Mouse (Mus musculus): Measurements from ENCODE around the gene Zfp683. TPM values are rescaled to one million over a fixed set of nuclear protein-coding genes. Genes with fewer than 3 reads are reported as not detected.
A peak's percentile ranks its signal among the peaks of the same experiment; 100 is the strongest.

Gene Zfp683
- not detected for total RNA-seq (2021)
- long read RNA-seq, experiment 1, result 0 reads
- long read RNA-seq, experiment 2, result 0 reads

DNA sequence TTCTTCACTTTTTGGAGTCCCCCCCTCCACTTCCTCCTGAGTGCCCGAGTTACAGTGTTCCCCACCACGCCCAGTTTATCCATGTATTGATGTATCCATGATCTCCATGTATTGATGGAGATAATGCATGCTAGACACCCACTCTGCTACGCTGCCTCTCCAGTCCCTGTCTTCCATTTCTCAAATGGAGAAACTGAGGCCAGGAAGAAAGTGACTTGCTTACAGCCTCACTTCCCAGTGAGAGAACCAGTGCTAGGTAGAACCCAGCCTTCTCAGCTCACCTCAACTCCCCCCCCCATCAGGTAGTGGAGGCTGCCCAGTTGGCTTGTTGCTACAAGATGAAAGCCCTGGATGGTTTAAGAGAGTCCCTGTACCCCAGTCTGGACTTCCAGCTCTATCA lies at the start of gene Zfp683:
Zfp683 (plus strand) TSS at position 301 of the 400 bp plus-strand sequence.
- intact Hi-C loops (cut with DNase I), result no loop called here
- DNase-seq, result no peak

- DNase-seq, result no peak
- intact Hi-C loops (cut with DNase I), result no loop called here
Measured at GRCm38 (mm10) chr4:134005581-134006358, 47.9 kb upstream of the Zfp683 start.

GRCm38 (mm10) chr4:134006845-134007244 lies 46.8 kb upstream of the Zfp683 start:
- intact Hi-C loops (cut with DNase I), result no loop called here
- no peak for DNase-seq

DNA sequence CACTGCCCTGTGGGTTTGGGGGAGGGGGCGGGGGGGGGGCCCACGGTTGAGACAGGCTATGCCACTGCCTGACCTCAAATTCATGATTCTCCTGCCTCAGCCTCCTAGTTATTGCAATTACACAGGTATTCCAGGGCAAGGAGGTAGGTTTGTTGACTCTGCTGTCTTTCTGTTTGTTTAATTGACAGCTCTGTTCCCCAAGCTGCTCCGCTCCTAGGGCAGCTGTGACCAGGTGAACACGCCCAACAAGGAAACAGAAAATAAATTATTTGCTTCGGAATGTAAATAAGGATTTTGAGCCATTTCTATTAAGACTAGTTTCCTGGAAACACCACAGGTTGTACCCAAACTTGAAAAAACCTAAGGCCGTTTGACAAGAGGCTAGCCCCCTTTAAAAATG lies 43.9 kb upstream of the Zfp683 start:
- intact Hi-C loops (cut with DNase I), result no loop called here
- no peak for DNase-seq

DNA sequence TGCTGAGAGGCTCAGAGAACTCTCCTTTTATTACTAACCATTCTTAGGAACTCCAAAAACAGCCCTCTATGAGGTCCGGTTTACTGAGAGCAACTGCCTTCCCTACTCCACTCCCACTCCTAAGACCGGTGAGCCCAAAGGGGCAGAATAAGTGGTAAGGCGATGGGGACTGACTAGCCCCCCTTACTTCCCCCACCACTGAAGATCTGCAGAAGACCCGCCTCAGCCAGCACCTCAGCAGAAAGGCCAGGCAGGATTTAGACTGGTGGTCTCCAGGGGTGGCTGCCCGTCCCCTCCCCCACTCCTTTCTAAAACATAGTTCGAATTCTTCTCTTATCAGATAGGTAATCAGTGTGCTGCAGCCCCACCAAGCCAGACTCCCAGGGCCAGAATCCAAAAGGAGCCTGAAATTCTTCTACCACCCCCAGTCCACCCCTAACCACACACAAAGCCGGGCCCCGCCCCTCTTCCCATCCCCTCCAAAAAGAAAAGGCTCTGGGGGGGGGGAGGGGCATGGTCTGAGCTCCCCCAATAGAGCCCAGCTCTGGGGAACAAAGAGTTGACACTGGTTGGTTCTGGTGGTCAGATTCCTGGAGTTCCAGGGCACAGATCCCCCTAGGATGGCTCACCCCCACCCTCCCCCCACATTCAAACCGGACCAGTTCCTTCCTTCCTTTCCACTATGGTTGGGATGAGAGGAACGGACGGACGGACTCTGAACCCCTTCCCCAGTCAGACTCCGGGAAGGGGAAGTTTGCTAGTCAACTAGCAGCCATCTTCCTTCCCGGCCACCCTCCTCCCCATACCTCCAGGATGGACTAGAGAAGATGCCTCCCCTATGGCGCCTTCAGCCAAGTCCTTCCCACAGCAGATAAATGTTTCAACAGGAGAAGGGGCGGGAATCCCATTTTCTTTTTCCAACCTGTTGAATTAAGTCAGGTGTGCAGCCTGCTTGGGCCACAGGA lies 41.9 kb upstream of the Zfp683 start:
- intact Hi-C loops (cut with DNase I), result no loop called here

DNA sequence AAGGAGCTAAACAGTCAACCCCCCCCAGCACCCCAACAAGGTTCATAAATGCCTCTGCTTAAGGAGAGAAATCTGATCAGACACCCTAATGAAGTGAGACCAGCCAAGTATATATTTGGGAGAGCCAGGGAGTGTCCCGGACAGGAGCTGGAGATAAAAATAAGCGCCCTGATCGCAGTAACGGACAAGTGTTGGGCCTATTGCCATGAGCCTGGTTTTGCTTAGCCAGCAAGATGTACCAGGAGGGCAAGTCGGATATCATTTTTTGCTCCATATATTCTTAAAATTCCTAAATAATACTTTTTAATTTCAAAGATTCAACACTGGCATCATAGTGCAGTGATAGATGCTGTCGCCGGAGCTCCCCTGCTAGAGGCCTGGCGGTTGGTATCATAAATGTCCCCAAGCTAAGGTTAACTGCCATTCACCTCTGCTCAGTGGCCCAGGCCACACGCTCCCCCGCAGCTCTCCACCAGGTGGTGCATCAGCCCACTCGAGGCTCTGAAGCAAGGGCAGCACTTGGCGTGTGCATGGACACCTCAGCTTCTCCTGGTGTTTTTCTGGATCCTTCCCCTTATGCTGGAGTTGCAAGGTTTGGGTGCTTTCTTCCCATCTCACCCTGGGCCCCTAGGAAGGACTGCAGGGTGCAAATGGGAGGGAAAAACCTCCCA lies 40.6 kb upstream of the Zfp683 start:
- peak in 1 of 2 experiments; percentile 14 for DNase-seq
- intact Hi-C loops (cut with DNase I), result no loop called here

More for the DNA sequence above, 41.9 kb upstream of the Zfp683 start:
- DNase-seq, result no peak

DNA sequence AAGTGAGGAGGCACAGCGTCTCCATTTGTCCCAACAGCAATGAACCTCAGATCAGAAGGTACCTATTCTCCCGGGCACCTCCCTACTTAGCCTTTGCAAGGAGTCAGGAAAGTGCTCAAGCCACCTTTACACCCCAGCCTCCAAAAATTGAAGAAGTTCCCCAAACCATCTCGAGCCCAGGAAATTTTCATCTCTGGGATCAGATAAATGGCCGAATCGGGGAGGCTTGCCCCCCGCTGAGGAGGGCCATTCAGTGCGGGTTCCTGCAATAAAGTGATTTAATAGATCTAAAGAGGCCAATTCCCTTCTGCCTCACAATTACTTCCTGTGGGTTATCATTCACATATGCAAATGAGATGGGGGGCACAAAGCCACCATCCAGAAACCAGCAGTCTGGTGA lies 37.4 kb upstream of the Zfp683 start:
- no peak for DNase-seq
- intact Hi-C loops (cut with DNase I), result no loop called here

- intact Hi-C loops (cut with DNase I), result no loop called here
- DNase-seq, result no peak
Measured at GRCm38 (mm10) chr4:134016767-134017166, 36.9 kb upstream of the Zfp683 start.

- DNase-seq, result no peak
- intact Hi-C loops (cut with DNase I), result no loop called here
Measured at GRCm38 (mm10) chr4:134017201-134017865, 36.3 kb upstream of the Zfp683 start.

- no peak for DNase-seq
- intact Hi-C loops (cut with DNase I), result no loop called here
Measured at GRCm38 (mm10) chr4:134018038-134018778, 35.4 kb upstream of the Zfp683 start.

DNA sequence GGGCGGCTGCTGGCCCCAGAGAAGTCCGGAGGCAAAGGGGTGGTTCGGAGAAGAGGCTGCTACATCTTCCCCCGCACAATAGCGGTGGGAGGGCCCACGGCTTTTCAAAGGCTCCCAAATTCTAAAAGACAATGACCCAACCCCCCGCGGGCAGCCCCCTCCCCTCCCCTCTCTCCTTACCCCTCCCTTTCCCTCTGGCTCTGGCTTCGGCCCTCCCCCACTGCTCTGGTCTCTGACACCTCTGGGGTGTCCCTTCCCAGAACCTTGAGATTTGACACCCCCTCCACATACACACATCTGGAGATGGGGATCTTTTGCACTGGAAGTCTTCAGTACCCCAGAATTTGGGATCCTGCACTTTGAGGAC lies 34.9 kb upstream of the Zfp683 start, which contains the start of gene Lin28a:
Lin28a (minus strand) TSS at position 63 of the 367 bp plus-strand sequence.
- no peak for DNase-seq
- intact Hi-C loops (cut with DNase I), result no loop called here

DNA sequence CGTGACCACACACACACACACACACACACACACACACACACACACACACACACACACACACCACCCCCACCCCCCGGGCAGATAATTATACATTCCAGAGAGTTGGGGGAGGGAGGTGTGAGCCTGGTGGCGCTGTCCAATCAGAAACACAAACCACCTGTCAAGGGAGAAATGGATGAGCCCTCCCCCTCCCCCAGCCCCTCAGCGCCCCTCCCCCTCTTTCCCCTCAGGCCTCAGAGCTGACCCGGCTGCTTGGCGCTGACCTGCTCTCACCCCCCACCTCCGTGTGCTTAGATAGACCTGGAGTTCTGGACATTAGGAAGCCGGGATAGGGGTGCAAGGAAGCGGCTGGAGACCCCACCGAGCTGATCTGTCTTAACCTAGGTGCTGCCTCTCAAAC lies 34.4 kb upstream of the Zfp683 start:
- intact Hi-C loops (cut with DNase I), result no loop called here
- DNase-seq, result no peak

DNA sequence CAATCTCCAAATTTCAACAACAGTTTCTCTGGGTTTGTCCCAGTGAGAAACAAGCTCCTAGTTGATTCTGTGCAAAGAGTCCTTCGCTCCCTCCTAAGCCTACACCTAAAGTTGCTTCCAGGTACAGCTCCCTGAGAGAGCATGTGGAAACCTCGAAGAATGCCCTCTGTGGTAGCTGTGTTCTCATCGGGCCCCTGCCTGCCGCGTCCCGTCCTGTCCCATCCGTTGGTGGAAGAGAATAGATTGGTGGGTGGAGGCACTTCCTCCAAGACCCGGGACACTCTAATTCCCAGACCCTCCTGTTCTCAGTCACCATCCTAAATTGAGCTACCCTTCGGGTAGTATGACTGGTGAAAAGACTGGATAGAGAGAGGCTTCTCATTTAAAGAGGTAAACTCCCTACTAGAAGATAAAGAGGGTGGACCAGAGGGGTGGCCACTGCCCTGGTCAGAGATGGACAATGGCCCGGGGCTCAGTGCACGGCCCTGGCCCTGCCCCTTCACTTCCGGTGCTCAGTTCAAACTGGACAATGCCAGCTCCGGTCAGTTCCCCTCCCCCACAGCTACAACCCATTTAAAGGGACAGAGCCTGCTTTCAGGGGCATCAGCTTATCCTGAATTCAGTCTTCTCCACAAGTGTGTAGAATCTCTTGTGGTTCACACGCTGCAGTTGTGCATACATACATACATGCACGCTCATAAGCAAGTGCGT lies 33.8 kb upstream of the Zfp683 start:
- no peak for DNase-seq
- intact Hi-C loops (cut with DNase I), result no loop called here

DNA sequence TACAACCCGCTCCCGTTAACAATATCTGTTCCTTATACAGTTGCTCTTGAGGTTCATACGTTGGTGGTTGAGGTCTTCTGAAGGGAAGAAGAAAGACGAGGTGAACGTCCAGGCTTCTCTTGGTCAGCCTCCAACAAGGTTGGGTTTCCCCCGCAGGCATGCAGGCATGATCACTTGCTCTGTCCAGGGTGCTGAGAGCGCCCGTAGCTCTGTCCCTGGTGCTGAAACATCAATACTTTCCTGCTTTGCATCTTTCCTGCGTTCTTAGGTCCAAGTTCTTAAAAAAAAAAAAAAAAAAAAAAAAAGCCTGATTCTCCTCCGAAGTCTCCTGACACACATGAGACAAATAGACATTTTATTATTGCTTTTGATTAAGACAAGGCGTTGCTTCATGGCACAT lies 33.0 kb upstream of the Zfp683 start:
- DNase-seq, result peak; percentile 82 to 86
- intact Hi-C loops (cut with DNase I), result no loop called here

GRCm38 (mm10) chr4:134025802-134026201 lies 27.8 kb upstream of the Zfp683 start:
- DNase-seq, result no peak
- intact Hi-C loops (cut with DNase I), result no loop called here

- peak; percentile 74 to 84 for DNase-seq
- intact Hi-C loops (cut with DNase I), result loop anchor here (2.0 to 5.0 kb wide), 4 partner anchors 43 to 256 kb away; no protein-coding TSS in a partner anchor
Measured at GRCm38 (mm10) chr4:134035953-134036352, 17.7 kb upstream of the Zfp683 start.

GRCm38 (mm10) chr4:134041317-134042123 lies 12.1 kb upstream of the Zfp683 start:
- DNase-seq, result peak; percentile 15 to 32
- intact Hi-C loops (cut with DNase I), result no loop called here

DNA sequence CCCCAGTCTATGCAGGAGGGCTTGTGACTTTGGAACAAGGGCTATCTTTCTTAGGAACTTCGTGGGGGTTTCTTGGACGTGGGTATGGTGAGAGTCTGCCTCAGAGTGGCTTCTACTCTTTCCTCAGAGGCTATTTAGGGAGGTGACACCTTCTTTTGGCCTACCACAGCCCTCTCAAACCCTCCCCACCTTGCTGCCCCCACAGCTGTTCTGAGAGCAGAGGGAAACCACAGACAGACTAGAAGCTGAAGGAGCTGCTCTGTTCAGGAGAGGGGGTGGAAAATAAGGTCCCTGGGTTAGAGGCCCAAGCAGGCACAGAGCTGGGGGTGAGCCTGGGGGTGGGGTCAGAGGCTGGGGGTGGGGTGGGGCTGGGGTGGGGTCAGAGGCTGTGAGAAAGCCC lies 10.6 kb upstream of the Zfp683 start:
- intact Hi-C loops (cut with DNase I), result no loop called here
- DNase-seq, result no peak
